Mouse (Mus musculus) ES-E14 (cell line): Measurements from ENCODE around the gene Olfr1013. TPM values are rescaled to one million over a fixed set of nuclear protein-coding genes. Genes with fewer than 3 reads are reported as not detected.
A peak's percentile ranks its signal among the peaks of the same experiment; 100 is the strongest.

Experiments used
- DNase-seq: peaks from one replicate; pipeline ENCODE4 v3.0.0-alpha.2; 2013; ENCODE audit warnings: low read depth, low spot score
- H3K27ac ChIP-seq: 2 replicates; pipeline ENCODE4 v1.5.1; 2012; ENCODE audit warnings: low read depth, mild to moderate bottlenecking, low read length, moderate library complexity, mixed read lengths; ENCODE audit not compliant: poor library complexity, insufficient read depth, severe bottlenecking
- H3K36me3 ChIP-seq: 2 replicates; pipeline ENCODE4 v1.6.1; 2012; ENCODE audit warnings: mild to moderate bottlenecking, low read length, moderate library complexity, mixed read lengths; ENCODE audit not compliant: control insufficient read depth, poor library complexity, insufficient read depth, severe bottlenecking
- H3K4me1 ChIP-seq, 2 experiments: fragments of 150-350 bp in 1 of 2; sonication (generic) in 1 of 2; 2 replicates each; pipeline ENCODE4 v1.6.1; 2012; ENCODE audit warnings: low read length in 2 of 2, mild to moderate bottlenecking in 1 of 2, mixed read lengths in 1 of 2; ENCODE audit not compliant: control insufficient read depth in 2 of 2, insufficient read depth in 2 of 2, poor library complexity in 1 of 2
- H3K4me3 ChIP-seq, 2 experiments: fragments of 150-350 bp in 1 of 2; sonication (generic) in 1 of 2; 2 replicates each; pipeline ENCODE4 v1.5.1; 2012; ENCODE audit warnings: low read length in 2 of 2, low read depth in 1 of 2, mild to moderate bottlenecking in 1 of 2, mixed read lengths in 1 of 2; ENCODE audit not compliant: insufficient read depth in 1 of 2, poor library complexity in 1 of 2, severe bottlenecking in 1 of 2
- H3K9ac ChIP-seq: 2 replicates; pipeline ENCODE4 v1.6.1; 2012; ENCODE audit warnings: low read depth, mild to moderate bottlenecking, low read length, mixed read lengths; ENCODE audit not compliant: poor library complexity, insufficient read depth, severe bottlenecking
- H3K9me3 ChIP-seq: fragments of 150-350 bp; sonication (generic); 2 replicates; pipeline ENCODE4 v1.6.1; 2012; ENCODE audit warnings: low read depth, mild to moderate bottlenecking, low read length; ENCODE audit not compliant: control insufficient read depth, insufficient read depth
- CHD2 ChIP-seq: IDR thresholded peaks from 2 replicates; pipeline ENCODE4 v1.6.1; 2014; ENCODE audit warnings: mild to moderate bottlenecking, low read depth, low read length, inconsistent platforms
- HCFC1 ChIP-seq: IDR thresholded peaks from 2 replicates; pipeline ENCODE4 v1.6.1; 2012; ENCODE audit warnings: low read length, inconsistent platforms, borderline replicate concordance; ENCODE audit not compliant: insufficient read depth
- MAFK ChIP-seq: IDR thresholded peaks from 2 replicates; pipeline ENCODE4 v1.6.1; 2014; ENCODE audit warnings: mild to moderate bottlenecking, low read depth, low read length, inconsistent platforms; ENCODE audit not compliant: insufficient read depth
- ZC3H11A ChIP-seq: IDR thresholded peaks from 2 replicates; pipeline ENCODE4 v1.6.1; 2012; ENCODE audit warnings: low read depth, mild to moderate bottlenecking, inconsistent platforms, low read length, borderline replicate concordance
- ZNF384 ChIP-seq: IDR thresholded peaks from 2 replicates; pipeline ENCODE4 v1.6.1; 2012; ENCODE audit warnings: low read depth, low read length, inconsistent platforms
- in situ Hi-C, 2 experiments: fragments of 600-800 bp; cut with MboI; formaldehyde crosslinking; loops; one replicate each; pipeline ENCODE4 v1.15.1; 2025; ENCODE audit warnings: low sequenced_read_pairs in 2 of 2, inconsistent platforms in 1 of 2; ENCODE audit not compliant: unreplicated experiment in 2 of 2
- total RNA-seq: library from RNA; depleted of rRNA; stranded (reverse); fragments of 300-350 nt; gene quantifications from 2 replicates; pipeline ENCODE4 v1.2.3, GENCODE M21; 2012; rRNA removed

Gene Olfr1013
- not detected in 2 replicates for total RNA-seq

DNA sequence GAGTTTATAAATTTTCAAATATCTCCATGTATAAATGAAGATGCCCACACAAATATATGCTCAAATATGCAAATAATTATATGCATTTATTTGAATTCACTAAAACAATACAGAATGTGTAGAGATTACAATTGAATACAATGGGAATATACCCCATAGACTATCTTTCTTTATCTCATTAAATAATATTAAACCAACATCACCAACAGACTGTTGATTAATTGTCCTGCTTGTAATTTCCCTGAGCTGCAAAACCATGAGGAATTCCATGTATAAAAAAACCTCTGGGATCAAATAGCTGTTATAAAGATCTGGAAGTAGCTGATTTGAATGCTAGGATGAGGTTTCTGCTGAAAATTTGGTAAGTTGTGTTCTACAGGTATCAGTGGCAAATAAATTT lies at the start of gene Olfr1013:
Olfr1013 (plus strand) TSS at position 301 of the 400 bp plus-strand sequence.
- H3K4me1 ChIP-seq = no peaks in the 10 kb centered on the region
- DNase-seq = no peak
- no peak within 1 kb of the TSS for H3K4me3 ChIP-seq
- no peaks in the 10 kb centered on the region for H3K36me3 ChIP-seq
- no peaks in the 10 kb centered on the region for H3K9me3 ChIP-seq
- no peak within 1 kb of the TSS for H3K27ac ChIP-seq
- in situ Hi-C loops = no loop called here
- H3K9ac ChIP-seq = no peak within 1 kb of the TSS
- no peak for TF ChIP-seq MAFK
- no peak for TF ChIP-seq ZNF384
- TF ChIP-seq ZC3H11A = no peak
- no peak for TF ChIP-seq CHD2
- no peak for TF ChIP-seq HCFC1

DNA sequence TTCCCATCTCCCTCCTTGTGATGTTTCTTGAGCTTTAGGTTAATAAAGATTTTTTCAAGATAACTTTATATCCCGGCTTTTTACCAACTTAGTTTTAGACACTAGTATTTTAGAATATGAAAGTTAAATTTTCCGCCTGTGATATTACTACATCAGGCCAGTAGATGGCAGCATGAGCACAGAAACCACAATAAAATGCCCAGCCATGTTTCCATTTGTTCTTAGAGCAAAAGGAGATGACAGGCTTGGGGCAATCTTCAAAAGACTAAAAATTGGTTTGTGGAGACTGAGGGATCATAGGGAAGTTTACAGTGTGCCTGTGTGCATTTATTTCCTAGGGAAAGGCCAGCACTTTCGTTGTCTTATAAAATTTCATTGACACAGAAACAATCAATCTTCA lies 41.1 kb upstream of the Olfr1013 start:
- peak; percentile 19 for DNase-seq
- in situ Hi-C loops = loop anchor here in 1 of 2 experiments (10.0 kb wide), 1 partner anchor 739 kb away; no protein-coding TSS in a partner anchor
- H3K36me3 ChIP-seq = no peaks in the 10 kb centered on the region

GRCm38 (mm10) chr2:85753822-85754221 lies 13.1 kb upstream of the Olfr1013 start:
- in situ Hi-C loops = no loop called here
- TF ChIP-seq ZNF384 = no peak
- TF ChIP-seq ZC3H11A = no peak
- Histone ChIP-seq H3K4me3 (no peak overlapping the region), H3K27ac (no peak overlapping the region), H3K36me3 (no peaks in the 10 kb centered on the region), H3K9me3 (no peaks in the 10 kb centered on the region), H3K4me1 (no peaks in the 10 kb centered on the region), H3K9ac (no peak overlapping the region)
- DNase-seq = no peak

More for the DNA sequence above, 41.1 kb upstream of the Olfr1013 start:
- H3K9me3 ChIP-seq = no peaks in the 10 kb centered on the region
- no peak overlapping the region for H3K9ac ChIP-seq
- peak; percentile 83 for TF ChIP-seq ZC3H11A
- no peak for TF ChIP-seq CHD2
- TF ChIP-seq ZNF384 = no peak
- TF ChIP-seq MAFK = no peak
- TF ChIP-seq HCFC1 = no peak
- H3K4me3 ChIP-seq = no peak overlapping the region
- H3K27ac ChIP-seq = no peak overlapping the region
- no peaks in the 10 kb centered on the region for H3K4me1 ChIP-seq

DNA sequence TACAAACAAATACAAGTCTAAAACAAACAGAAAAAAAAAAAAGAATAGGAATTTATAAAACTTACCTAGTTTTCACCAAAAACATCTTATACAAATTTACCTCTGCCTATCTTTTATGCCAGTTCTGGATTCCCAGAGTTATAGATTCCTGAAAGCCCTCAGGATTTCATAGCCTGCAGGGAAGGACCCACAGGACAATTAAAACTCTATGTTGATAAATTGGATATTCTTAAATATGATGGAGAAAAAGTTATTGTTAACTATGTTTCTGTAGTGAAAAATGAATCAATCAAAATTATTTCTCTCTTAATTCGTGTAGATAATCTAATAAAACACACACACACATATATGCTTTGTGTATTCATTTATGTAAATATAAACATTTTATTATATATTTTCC lies 4.2 kb upstream of the Olfr1013 start, which contains the start of gene Olfr1012:
Olfr1012 (minus strand) TSS at position 101 of the 400 bp plus-strand sequence.
- in situ Hi-C loops = no loop called here
- Histone ChIP-seq H3K36me3 (no peaks in the 10 kb centered on the region), H3K9me3 (no peaks in the 10 kb centered on the region), H3K9ac (no peak within 1 kb of the TSS), H3K27ac (no peak within 1 kb of the TSS), H3K4me1 (no peaks in the 10 kb centered on the region), H3K4me3 (no peak within 1 kb of the TSS)
- no peak for DNase-seq
- no peak for TF ChIP-seq ZNF384
- no peak for TF ChIP-seq ZC3H11A
- TF ChIP-seq HCFC1 = no peak
- TF ChIP-seq CHD2 = no peak
- no peak for TF ChIP-seq MAFK

DNA sequence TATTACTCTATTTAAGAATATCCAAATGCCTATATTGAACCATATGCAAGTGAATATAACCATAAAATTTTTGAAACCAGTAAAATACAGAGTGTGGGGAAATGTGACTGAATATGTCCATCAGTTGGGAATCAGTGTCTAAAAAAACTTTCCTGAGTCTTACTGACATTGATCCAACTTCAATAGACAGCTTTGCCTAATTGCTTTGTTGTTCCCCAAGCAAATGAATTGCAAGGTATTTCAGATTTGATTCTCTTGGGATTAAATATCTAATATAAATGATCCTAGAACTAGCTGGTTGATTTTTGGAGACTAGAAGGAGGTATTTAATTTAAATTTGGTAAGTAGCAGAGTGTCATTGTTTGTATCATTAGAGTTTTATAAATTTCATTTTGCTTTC lies 5.5 kb downstream of the Olfr1013 start, which contains the start of gene Olfr1014:
Olfr1014 (plus strand) TSS at position 301 of the 400 bp plus-strand sequence.
- H3K4me3 ChIP-seq = no peak within 1 kb of the TSS
- H3K27ac ChIP-seq = no peak within 1 kb of the TSS
- no peaks in the 10 kb centered on the region for H3K36me3 ChIP-seq
- no peaks in the 10 kb centered on the region for H3K9me3 ChIP-seq
- DNase-seq = no peak
- TF ChIP-seq ZC3H11A (no peak), MAFK (no peak), CHD2 (no peak), ZNF384 (no peak), HCFC1 (no peak)
- no peak within 1 kb of the TSS for H3K9ac ChIP-seq
- in situ Hi-C loops = no loop called here
- H3K4me1 ChIP-seq = no peaks in the 10 kb centered on the region
